Mouse (Mus musculus) G1E (cell line): ENCODE data around the gene Ppm1l.

ENCODE experiments used
- CTCF ChIP-seq: IDR thresholded peaks from 2 replicates; pipeline ENCODE4 v1.5.1; 2012; ENCODE audit warnings: low read depth, low read length, inconsistent platforms, mixed read lengths
- GATA1 ChIP-seq: IDR thresholded peaks from 2 replicates; pipeline ENCODE4 v1.6.1; 2012; ENCODE audit warnings: borderline replicate concordance, low read length, inconsistent platforms, mixed read lengths
- GATA2 ChIP-seq: IDR thresholded peaks from 2 replicates; pipeline ENCODE4 v1.6.1; 2012; ENCODE audit warnings: low read depth, low read length, inconsistent platforms, borderline replicate concordance
- POLR2AphosphoS5 ChIP-seq: IDR thresholded peaks from 2 replicates; pipeline ENCODE4 v1.6.1; 2012; ENCODE audit warnings: low read depth, low read length, inconsistent platforms; ENCODE audit not compliant: insufficient replicate concordance
- TAL1 ChIP-seq: conservative IDR thresholded peaks from 2 replicates; pipeline ENCODE4 v1.6.1; 2012; ENCODE audit warnings: low read depth, low read length, inconsistent platforms, mixed read lengths

GRCm38 (mm10) chr3:69561686-69562085 lies 245.0 kb downstream of the Ppm1l start:
- TF ChIP-seq CTCF, result no peak
- no peak for TF ChIP-seq POLR2AphosphoS5
- no peak for TF ChIP-seq GATA1
- no peak for TF ChIP-seq TAL1
- no peak for TF ChIP-seq GATA2
